Mouse (Mus musculus): ENCODE measurements around the gene Tnfrsf11a. TPM values are rescaled to one million over a fixed set of nuclear protein-coding genes. Genes with fewer than 3 reads are reported as not detected.
"Not testable (repeated sequence)": the region's sequence is repeated elsewhere in the genome, so short reads cannot be mapped to it uniquely, and the experiment has no call there.

Tnfrsf11a gene
- total and polyA plus RNA-seq, 2 experiments from 2014 or later: 1.3 to 2.6 TPM

GRCm38 (mm10) chr1:105759422-105760165, 20.9 kb upstream of the Tnfrsf11a start:
- Histone ChIP-seq H3K9me3 (ENCODE audit: low read length) (no peaks in the 10 kb centered on the region), H3K4me3 (ENCODE audit: low read depth, low read length) (no peak overlapping the region), H3K9ac (replicated peaks; ENCODE audit: low read length, poor library complexity, severe bottlenecking) (no peak overlapping the region), H3K36me3 (ENCODE audit: insufficient read depth, low read length) (no peaks in the 10 kb centered on the region), H3K27ac (ENCODE audit: low read depth, low read length) (no peak overlapping the region), H3K4me1 (ENCODE audit: insufficient read depth, low read length) (no peaks in the 10 kb centered on the region), H3K27me3 (ENCODE audit: insufficient read depth, low read length) (no peaks in the 10 kb centered on the region), H3K4me2 (ENCODE audit: low read depth, low read length, poor library complexity, severe bottlenecking) (no peak overlapping the region)
- no peak for ATAC-seq (ENCODE audit: low FRiP score)
- DNase-seq (ENCODE audit: low spot score): no peak
- 79% methylated on average over 3 of the region's 3 CpGs for WGBS
- TF ChIP-seq CTCF (IDR thresholded peaks at IDR 0.05): no peak

- no peak for TF ChIP-seq CTCF (IDR thresholded peaks at IDR 0.05)
- Histone ChIP-seq H3K36me3 (ENCODE audit: insufficient read depth, low read length) (no peaks in the 10 kb centered on the region), H3K4me2 (ENCODE audit: low read depth, low read length, poor library complexity, severe bottlenecking) (no peak overlapping the region), H3K9me3 (ENCODE audit: low read length) (no peaks in the 10 kb centered on the region), H3K9ac (replicated peaks; ENCODE audit: low read length, poor library complexity, severe bottlenecking) (no peak overlapping the region), H3K27ac (ENCODE audit: low read depth, low read length) (no peak overlapping the region), H3K4me1 (ENCODE audit: insufficient read depth, low read length) (no peaks in the 10 kb centered on the region), H3K4me3 (ENCODE audit: low read depth, low read length) (no peak overlapping the region), H3K27me3 (ENCODE audit: insufficient read depth, low read length) (no peaks in the 10 kb centered on the region)
- 81% methylated on average over 8 of the region's 8 CpGs for WGBS
- DNase-seq (ENCODE audit: low spot score) (no peak), ATAC-seq (ENCODE audit: low FRiP score) (no peak)
Observed at GRCm38 (mm10) chr1:105765586-105765985, 14.9 kb upstream of the Tnfrsf11a start.

- not testable (repeated sequence) for H3K4me3 ChIP-seq (ENCODE audit: low read depth, low read length); H3K4me1 ChIP-seq (ENCODE audit: insufficient read depth, low read length); H3K27ac ChIP-seq (ENCODE audit: low read depth, low read length); ATAC-seq (ENCODE audit: low FRiP score); H3K4me2 ChIP-seq (ENCODE audit: low read depth, low read length, poor library complexity, severe bottlenecking); H3K27me3 ChIP-seq (ENCODE audit: insufficient read depth, low read length); H3K9ac ChIP-seq (replicated peaks; ENCODE audit: low read length, poor library complexity, severe bottlenecking); H3K9me3 ChIP-seq (ENCODE audit: low read length); DNase-seq (ENCODE audit: low spot score); H3K36me3 ChIP-seq (ENCODE audit: insufficient read depth, low read length)
- WGBS: 92% methylated on average over 9 of the region's 9 CpGs
Observed at GRCm38 (mm10) chr1:105766099-105766498, 14.4 kb upstream of the Tnfrsf11a start.

GRCm38 (mm10) chr1:105768397-105768796, 12.1 kb upstream of the Tnfrsf11a start:
- ATAC-seq (ENCODE audit: low FRiP score): no peak
- Histone ChIP-seq H3K27me3 (ENCODE audit: insufficient read depth, low read length) (no peaks in the 10 kb centered on the region), H3K4me1 (ENCODE audit: insufficient read depth, low read length) (no peaks in the 10 kb centered on the region), H3K36me3 (ENCODE audit: insufficient read depth, low read length) (no peaks in the 10 kb centered on the region), H3K9ac (replicated peaks; ENCODE audit: low read length, poor library complexity, severe bottlenecking) (no peak overlapping the region), H3K9me3 (ENCODE audit: low read length) (no peaks in the 10 kb centered on the region), H3K27ac (ENCODE audit: low read depth, low read length) (no peak overlapping the region), H3K4me3 (ENCODE audit: low read depth, low read length) (no peak overlapping the region), H3K4me2 (ENCODE audit: low read depth, low read length, poor library complexity, severe bottlenecking) (no peak overlapping the region)
- no peak for TF ChIP-seq CTCF (IDR thresholded peaks at IDR 0.05)
- DNase-seq (ENCODE audit: low spot score): no peak
- WGBS: 96% methylated on average over 2 of the region's 2 CpGs

- H3K9ac ChIP-seq (replicated peaks; ENCODE audit: low read length, poor library complexity, severe bottlenecking): no peak overlapping the region
- H3K4me1 ChIP-seq (ENCODE audit: insufficient read depth, low read length): no peaks in the 10 kb centered on the region
- no peaks in the 10 kb centered on the region for H3K9me3 ChIP-seq (ENCODE audit: low read length)
- ATAC-seq (ENCODE audit: low FRiP score) (no peak), DNase-seq (ENCODE audit: low spot score) (no peak)
- H3K27me3 ChIP-seq (ENCODE audit: insufficient read depth, low read length): no peaks in the 10 kb centered on the region
- H3K36me3 ChIP-seq (ENCODE audit: insufficient read depth, low read length): no peaks in the 10 kb centered on the region
- 83% methylated on average over 2 of the region's 2 CpGs for WGBS
- no peak overlapping the region for H3K4me3 ChIP-seq (ENCODE audit: low read depth, low read length)
- no peak overlapping the region for H3K4me2 ChIP-seq (ENCODE audit: low read depth, low read length, poor library complexity, severe bottlenecking)
- TF ChIP-seq CTCF (IDR thresholded peaks at IDR 0.05): no peak
- no peak overlapping the region for H3K27ac ChIP-seq (ENCODE audit: low read depth, low read length)
Observed at GRCm38 (mm10) chr1:105770685-105771084, 9.8 kb upstream of the Tnfrsf11a start.

- WGBS: 88% methylated on average over 4 of the region's 4 CpGs
- Histone ChIP-seq H3K27ac (ENCODE audit: low read depth, low read length) (no peak overlapping the region), H3K27me3 (ENCODE audit: insufficient read depth, low read length) (0 out of 2 replicates have a peak, but pooled peaks cover 2% of the 10 kb centered on the region), H3K9ac (replicated peaks; ENCODE audit: low read length, poor library complexity, severe bottlenecking) (no peak overlapping the region), H3K9me3 (ENCODE audit: low read length) (no peaks in the 10 kb centered on the region), H3K4me3 (ENCODE audit: low read depth, low read length) (no peak overlapping the region), H3K4me2 (ENCODE audit: low read depth, low read length, poor library complexity, severe bottlenecking) (no peak overlapping the region), H3K36me3 (ENCODE audit: insufficient read depth, low read length) (no peaks in the 10 kb centered on the region), H3K4me1 (ENCODE audit: insufficient read depth, low read length) (no peaks in the 10 kb centered on the region; the same call in 1 of the 2 replicates)
- no peak for DNase-seq (ENCODE audit: low spot score)
- no peak for ATAC-seq (ENCODE audit: low FRiP score)
- TF ChIP-seq CTCF (IDR thresholded peaks at IDR 0.05): no peak
Observed at GRCm38 (mm10) chr1:105776426-105776825, 4.1 kb upstream of the Tnfrsf11a start.
